Mouse (Mus musculus) monocyte, adult 59 days (primary cell): Measurements from ENCODE around the gene Gm26741. TPM values are rescaled to one million over a fixed set of nuclear protein-coding genes. Genes with fewer than 3 reads are reported as not detected.

Experiments
- total RNA-seq, 2 experiments: library from RNA; stranded (reverse); gene quantifications; one replicate each; pipeline ENCODE4 v1.2.4; 2023

Gene Gm26741
- not detected for total RNA-seq

DNA sequence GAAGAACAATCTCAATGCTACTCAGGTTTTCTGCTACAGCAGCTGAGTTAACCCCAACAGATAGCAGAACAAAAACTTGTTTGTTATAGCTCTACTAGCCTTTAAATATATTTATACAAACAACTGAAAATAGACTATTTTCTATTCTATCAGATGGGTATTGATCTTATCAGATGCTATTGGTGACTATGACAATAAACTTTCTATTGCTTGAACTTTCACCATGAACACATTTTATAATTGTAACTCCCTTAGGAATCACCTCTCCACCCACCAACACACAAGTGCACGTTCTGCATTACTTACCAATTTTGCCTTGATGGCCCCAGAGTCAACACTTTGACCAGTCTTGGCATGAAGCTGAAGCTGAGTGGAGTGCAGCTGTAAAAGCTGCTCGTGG, at the start of gene Gm26741:
Gm26741 (plus strand) TSS at position 301 of the 400 bp plus-strand sequence.

GRCm38 (mm10) chr10:52381845-52382591, 23.5 kb downstream of the Gm26741 start, which contains the start of gene Gopc:
Gene Gopc (minus strand): TSS chr10:52382124.

GRCm38 (mm10) chr10:52388922-52389430, 30.4 kb downstream of the Gm26741 start, which contains the start of gene Nepn:
Gene Nepn (plus strand): TSS chr10:52388972.

Other genes with a start within 250 kb of the Gm26741 start
- gene Ros1, start 163.5 kb upstream of the Gm26741 start, total RNA-seq, result not detected
- 1 to 10 TPM; 1.3 to 1.7 TPM for gene Dcbld1, start 125.1 kb upstream of the Gm26741 start, total RNA-seq
- 10 to 100 TPM; 14.9 to 16.4 TPM for gene Gopc, start 23.4 kb downstream of the Gm26741 start, total RNA-seq
- not detected for gene Nepn, start 30.2 kb downstream of the Gm26741 start, total RNA-seq
- gene Nus1, start 58.8 kb downstream of the Gm26741 start, total RNA-seq, result 10 to 100 TPM; 27.3 to 36.3 TPM